Mouse (Mus musculus): ENCODE data around the gene Dyrk1a. TPM values are rescaled to one million over a fixed set of nuclear protein-coding genes. Genes with fewer than 3 reads are reported as not detected.

The Dyrk1a gene
- polyA plus RNA-seq, 1 experiment = 32.4 TPM

DNA sequence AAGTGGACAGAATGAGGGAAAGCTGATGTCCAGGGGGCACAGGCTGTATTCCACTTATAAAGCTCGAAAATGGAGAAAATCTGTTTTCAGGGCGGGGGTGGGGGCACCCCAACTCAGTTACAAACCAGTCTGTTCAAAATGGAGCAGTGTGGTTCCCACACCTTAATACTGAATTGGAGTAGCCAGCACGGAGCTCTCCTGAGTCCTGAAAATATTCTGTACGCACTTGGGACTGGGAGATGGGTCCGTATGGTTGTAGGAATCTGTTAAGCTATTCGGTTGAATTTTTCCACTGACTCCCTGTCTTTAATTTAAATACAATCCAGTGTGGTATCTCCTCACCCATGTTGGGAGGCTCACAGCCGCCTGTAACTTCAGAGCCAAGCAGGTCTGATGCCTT is 14.5 kb upstream of the Dyrk1a start:
- TF ChIP-seq POLR2A (IDR thresholded peaks at IDR 0.05; ENCODE audit: borderline replicate concordance, extremely low read depth, low read depth, low read length) (no peak), CTCF (IDR thresholded peaks at IDR 0.05; ENCODE audit: insufficient read depth, low read length) (no peak)
- 81% methylated on average over 7 of the region's 7 CpGs for WGBS
- Histone ChIP-seq H3K4me3 (replicated peaks; ENCODE audit: extremely low read depth, low read depth, low read length) (no peak overlapping the region), H3K4me1 (ENCODE audit: control insufficient read depth, insufficient read depth, low read length) (peaks cover 3% of the 10 kb centered on the region; the same call in 1 of the 2 replicates)
- DNase-seq = no peak

DNA sequence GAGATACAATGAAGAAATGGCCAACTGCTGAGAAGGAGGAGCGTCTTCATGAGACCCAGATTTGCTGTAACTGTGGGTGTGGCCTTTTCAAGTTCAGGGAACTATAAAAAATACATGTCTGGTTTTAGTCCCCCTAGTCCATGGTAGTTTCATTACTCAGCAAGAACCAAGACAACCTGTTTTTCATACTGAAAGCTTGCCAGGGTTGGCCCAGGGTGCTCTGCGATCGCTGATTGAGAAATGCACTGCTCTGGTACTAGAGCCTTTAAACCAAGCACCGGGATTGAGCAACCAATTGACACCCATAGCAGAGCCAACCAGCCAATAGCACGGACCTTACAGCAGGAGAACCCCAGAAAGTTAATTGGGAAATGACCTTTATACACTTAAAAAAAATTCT is 13.6 kb upstream of the Dyrk1a start:
- Histone ChIP-seq H3K4me3 (replicated peaks; ENCODE audit: extremely low read depth, low read depth, low read length) (no peak overlapping the region), H3K4me1 (ENCODE audit: control insufficient read depth, insufficient read depth, low read length) (peaks cover 5% of the 10 kb centered on the region; the same call in 1 of the 2 replicates)
- no peak for DNase-seq
- TF ChIP-seq POLR2A (IDR thresholded peaks at IDR 0.05; ENCODE audit: borderline replicate concordance, extremely low read depth, low read depth, low read length) (no peak), CTCF (IDR thresholded peaks at IDR 0.05; ENCODE audit: insufficient read depth, low read length) (no peak)
- 58% methylated on average over 5 of the region's 5 CpGs for WGBS

DNA sequence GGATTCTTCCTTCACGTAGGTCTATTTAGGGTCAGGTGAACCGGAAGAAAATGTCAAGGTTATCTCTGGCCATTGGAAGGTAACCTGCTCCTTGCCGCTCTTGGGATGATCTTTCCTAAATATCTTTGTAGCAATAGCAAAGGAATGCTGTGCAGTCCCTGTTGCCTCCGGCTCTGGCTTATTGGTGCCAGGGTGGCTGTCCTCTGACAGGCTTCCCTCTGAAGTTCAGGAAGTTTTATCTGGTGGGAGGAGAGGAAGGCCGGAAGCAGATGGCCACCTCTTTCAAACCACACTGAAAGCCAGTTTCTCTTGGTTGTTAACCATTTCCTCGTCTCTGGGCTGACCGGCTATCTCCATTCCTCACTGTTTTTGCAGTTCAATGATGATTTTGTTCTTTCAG is 10.5 kb upstream of the Dyrk1a start:
- no peak for TF ChIP-seq POLR2A (IDR thresholded peaks at IDR 0.05; ENCODE audit: borderline replicate concordance, extremely low read depth, low read depth, low read length)
- DNase-seq = no peak
- WGBS = 9% methylated on average over 7 of the region's 7 CpGs
- Histone ChIP-seq H3K4me1 (ENCODE audit: control insufficient read depth, insufficient read depth, low read length) (peaks cover 10% of the 10 kb centered on the region; the same call in 1 of the 2 replicates), H3K4me3 (replicated peaks; ENCODE audit: extremely low read depth, low read depth, low read length) (peak overlapping the region; percentile 26)

DNA sequence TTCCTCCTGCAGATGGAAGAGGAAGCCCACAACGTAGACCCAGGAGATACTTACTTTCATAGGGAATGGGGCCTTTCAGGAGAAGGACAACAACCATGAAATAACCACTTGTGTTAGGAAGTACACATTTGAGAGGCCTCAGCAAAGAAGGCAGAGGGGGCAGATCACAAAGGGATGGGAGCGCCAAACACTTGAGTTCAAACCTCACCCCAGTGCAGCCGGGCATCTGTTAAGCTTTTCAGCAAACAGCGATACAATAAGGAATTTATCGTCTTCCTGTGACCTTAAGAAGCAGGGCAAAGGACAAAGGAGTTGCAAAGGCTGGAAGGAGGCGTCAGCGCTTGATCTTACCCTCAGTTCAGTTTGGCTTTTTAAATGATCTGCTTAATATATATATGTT is 10.0 kb upstream of the Dyrk1a start:
- TF ChIP-seq POLR2A (IDR thresholded peaks at IDR 0.05; ENCODE audit: borderline replicate concordance, extremely low read depth, low read depth, low read length) (no peak), CTCF (IDR thresholded peaks at IDR 0.05; ENCODE audit: insufficient read depth, low read length) (no peak)
- WGBS = 37% methylated on average over 7 of the region's 7 CpGs
- DNase-seq = no peak
- Histone ChIP-seq H3K4me1 (ENCODE audit: control insufficient read depth, insufficient read depth, low read length) (peaks cover 10% of the 10 kb centered on the region; the same call in 1 of the 2 replicates), H3K4me3 (replicated peaks; ENCODE audit: extremely low read depth, low read depth, low read length) (no peak overlapping the region)

DNA sequence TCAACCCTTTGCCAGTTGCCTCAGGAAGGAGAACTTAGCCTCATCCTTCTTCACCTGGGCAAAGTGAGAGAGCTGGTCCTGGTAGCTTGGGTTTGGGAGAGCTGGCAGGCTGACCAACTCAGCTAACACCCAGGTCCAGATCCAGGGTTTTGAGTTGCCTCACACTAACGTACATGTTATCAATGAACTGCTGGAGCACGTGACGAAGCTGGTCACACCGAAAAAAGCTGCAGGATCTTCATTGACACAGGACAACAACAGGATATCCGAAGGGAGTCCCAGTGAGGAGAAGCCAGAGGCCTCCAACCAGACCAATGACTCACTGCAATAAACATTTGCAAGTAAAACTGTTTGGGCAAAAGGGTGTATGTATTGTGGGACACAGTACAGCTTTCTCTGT is 9.2 kb upstream of the Dyrk1a start:
- no peak overlapping the region for H3K4me3 ChIP-seq (replicated peaks; ENCODE audit: extremely low read depth, low read depth, low read length)
- H3K4me1 ChIP-seq (ENCODE audit: control insufficient read depth, insufficient read depth, low read length) = peaks cover 10% of the 10 kb centered on the region; the same call in 1 of the 2 replicates
- 44% methylated on average over 5 of the region's 5 CpGs for WGBS
- DNase-seq = no peak
- TF ChIP-seq POLR2A (IDR thresholded peaks at IDR 0.05; ENCODE audit: borderline replicate concordance, extremely low read depth, low read depth, low read length) (no peak), CTCF (IDR thresholded peaks at IDR 0.05; ENCODE audit: insufficient read depth, low read length) (no peak)

DNA sequence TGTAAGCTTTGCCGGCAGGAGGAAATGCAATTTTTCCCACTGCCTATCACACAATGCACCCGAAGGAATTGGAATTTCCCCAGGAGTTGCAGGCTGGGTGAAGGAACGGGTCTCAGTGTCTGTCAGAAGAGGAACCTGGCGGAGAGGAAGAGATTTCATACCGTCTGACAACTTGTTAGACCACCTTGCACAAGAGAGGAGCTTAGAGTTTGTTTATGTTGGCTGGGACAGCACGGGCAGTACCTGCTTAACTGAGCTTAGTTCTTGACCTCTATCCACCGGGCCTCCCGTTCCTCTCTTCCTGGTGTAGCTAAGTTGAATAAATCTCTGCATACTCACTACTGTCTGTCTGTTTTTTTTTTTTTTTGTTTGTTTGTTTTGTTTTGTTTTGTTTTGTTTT is 3.7 kb upstream of the Dyrk1a start:
- Histone ChIP-seq H3K4me3 (replicated peaks; ENCODE audit: extremely low read depth, low read depth, low read length) (no peak overlapping the region), H3K4me1 (ENCODE audit: control insufficient read depth, insufficient read depth, low read length) (peaks cover 5% of the 10 kb centered on the region; the same call in 1 of the 2 replicates)
- 22% methylated on average over 8 of the region's 8 CpGs for WGBS
- TF ChIP-seq CTCF (IDR thresholded peaks at IDR 0.05; ENCODE audit: insufficient read depth, low read length) = no peak
- TF ChIP-seq POLR2A (IDR thresholded peaks at IDR 0.05; ENCODE audit: borderline replicate concordance, extremely low read depth, low read depth, low read length) = no peak
- no peak for DNase-seq

DNA sequence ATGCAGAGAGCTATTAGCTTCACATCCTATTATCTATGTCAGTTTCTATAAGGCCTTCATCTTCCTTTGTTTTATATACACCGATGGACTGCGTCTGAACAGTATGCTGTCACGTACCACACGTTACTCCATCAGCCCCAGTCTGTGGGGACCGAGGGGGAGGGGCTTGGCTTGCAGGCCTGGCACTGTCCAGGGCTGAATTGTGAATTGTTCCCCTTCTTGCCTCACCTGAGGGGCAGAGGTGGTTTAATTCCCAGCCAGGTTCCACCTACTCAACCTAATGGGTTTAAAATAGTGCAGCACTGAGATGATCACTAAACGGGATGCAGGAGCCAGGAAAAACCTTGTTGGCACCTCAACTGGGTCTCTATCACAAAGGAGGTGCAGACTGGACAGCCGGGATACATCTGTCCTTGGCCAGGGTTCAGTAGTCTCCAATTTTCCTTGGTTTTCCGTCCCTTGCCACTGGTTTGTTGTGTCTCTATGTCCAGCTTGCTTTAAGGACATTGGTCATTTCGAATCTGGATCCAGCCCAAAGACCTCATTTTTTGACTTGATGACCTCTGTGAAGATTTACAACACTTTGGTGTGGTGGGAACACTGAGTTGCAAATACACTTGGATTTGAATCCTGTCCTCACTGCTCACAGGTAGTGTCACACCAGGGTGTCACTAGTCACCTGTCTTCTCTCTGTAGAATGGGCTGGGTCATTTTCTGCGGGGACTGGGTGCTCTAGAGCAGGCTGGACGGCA is 2.8 kb upstream of the Dyrk1a start:
- 84% methylated on average over 11 of the region's 11 CpGs for WGBS
- H3K4me1 ChIP-seq (ENCODE audit: control insufficient read depth, insufficient read depth, low read length) = peaks cover 2% of the 10 kb centered on the region
- no peak for DNase-seq
- no peak overlapping the region for H3K4me3 ChIP-seq (replicated peaks; ENCODE audit: extremely low read depth, low read depth, low read length)
- TF ChIP-seq CTCF (IDR thresholded peaks at IDR 0.05; ENCODE audit: insufficient read depth, low read length) = no peak
- no peak for TF ChIP-seq POLR2A (IDR thresholded peaks at IDR 0.05; ENCODE audit: borderline replicate concordance, extremely low read depth, low read depth, low read length)

DNA sequence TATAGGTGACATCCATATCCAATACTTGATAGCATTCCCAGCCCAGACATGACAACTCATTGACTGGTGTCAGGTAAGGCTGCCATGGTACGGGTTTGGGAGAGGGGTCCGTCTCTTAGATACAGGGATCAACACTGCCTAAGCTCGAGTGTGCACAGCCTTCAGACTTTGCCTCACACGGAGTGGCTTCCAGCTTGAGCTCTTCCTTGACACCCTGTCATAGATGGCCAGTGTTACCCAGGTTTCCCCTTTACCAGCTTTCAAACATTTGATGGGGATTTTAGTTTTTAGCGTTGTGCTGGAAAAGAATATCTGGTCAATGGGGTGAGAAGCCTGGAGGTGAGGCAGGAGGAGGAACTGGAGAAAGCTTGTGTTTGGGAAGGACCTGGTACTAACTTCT is 2.1 kb upstream of the Dyrk1a start:
- 51% methylated on average over 5 of the region's 5 CpGs for WGBS
- no peak overlapping the region for H3K4me3 ChIP-seq (replicated peaks; ENCODE audit: extremely low read depth, low read depth, low read length)
- DNase-seq = no peak
- TF ChIP-seq CTCF (IDR thresholded peaks at IDR 0.05; ENCODE audit: insufficient read depth, low read length) = no peak
- TF ChIP-seq POLR2A (IDR thresholded peaks at IDR 0.05; ENCODE audit: borderline replicate concordance, extremely low read depth, low read depth, low read length) = no peak
- peaks cover 6% of the 10 kb centered on the region for H3K4me1 ChIP-seq (ENCODE audit: control insufficient read depth, insufficient read depth, low read length)

DNA sequence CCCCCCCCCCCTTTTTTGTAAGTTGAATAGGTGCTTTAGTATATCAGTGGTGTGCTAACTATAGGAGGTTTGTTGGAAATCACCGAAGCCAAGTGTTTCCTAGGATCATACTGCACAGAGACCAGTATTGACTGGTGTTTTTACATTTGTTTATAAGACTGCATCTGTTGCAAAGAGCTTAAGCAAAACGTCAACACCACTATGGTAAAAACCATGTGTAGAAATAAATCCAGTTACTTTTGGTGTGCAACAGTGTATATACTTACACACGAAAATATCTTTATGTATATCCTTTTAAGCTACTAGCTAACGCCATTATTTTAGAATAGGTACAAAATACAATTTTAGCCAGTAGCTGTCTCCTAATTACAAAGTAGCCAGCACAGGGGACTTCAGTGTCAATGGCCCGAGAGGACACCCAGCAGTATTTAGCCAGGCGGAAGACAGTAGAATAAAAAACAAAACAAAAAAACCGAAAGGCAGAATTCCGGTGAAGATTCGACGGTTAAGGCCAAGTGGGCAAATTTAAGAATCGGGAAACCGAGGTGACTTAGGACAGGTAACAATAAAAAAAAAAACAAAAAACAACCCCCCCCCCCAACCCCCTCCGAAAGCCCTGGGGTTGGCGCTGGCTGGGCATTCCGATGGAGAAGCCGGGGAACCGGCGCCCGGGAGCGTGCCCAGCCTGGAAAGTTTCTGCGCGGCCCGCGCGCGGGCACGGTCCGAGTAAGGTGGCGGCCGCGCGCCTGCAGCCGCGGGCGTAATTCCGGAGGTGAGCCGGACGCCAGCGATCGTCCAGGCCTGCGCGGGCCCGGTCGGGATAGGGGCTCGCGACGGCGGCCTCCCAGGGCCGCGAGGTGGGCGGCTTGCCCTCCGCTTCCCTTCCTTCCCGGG is 1.2 kb upstream of the Dyrk1a start:
- WGBS = under 1% methylated on average over 53 of the region's 53 CpGs
- TF ChIP-seq CTCF (IDR thresholded peaks at IDR 0.05; ENCODE audit: insufficient read depth, low read length) = no peak
- TF ChIP-seq POLR2A (IDR thresholded peaks at IDR 0.05; ENCODE audit: borderline replicate concordance, extremely low read depth, low read depth, low read length) = peak; percentile 57; the same call in 1 of the 2 replicates
- peak; percentile 80 for DNase-seq
- peaks cover 6% of the 10 kb centered on the region for H3K4me1 ChIP-seq (ENCODE audit: control insufficient read depth, insufficient read depth, low read length)
- H3K4me3 ChIP-seq (replicated peaks; ENCODE audit: extremely low read depth, low read depth, low read length) = peak overlapping the region; percentile 69

Measured in lung, adult 2 months (tissue).